9 mouse cellular contexts compared by ENCODE assay signal in the genomic region with DNA sequence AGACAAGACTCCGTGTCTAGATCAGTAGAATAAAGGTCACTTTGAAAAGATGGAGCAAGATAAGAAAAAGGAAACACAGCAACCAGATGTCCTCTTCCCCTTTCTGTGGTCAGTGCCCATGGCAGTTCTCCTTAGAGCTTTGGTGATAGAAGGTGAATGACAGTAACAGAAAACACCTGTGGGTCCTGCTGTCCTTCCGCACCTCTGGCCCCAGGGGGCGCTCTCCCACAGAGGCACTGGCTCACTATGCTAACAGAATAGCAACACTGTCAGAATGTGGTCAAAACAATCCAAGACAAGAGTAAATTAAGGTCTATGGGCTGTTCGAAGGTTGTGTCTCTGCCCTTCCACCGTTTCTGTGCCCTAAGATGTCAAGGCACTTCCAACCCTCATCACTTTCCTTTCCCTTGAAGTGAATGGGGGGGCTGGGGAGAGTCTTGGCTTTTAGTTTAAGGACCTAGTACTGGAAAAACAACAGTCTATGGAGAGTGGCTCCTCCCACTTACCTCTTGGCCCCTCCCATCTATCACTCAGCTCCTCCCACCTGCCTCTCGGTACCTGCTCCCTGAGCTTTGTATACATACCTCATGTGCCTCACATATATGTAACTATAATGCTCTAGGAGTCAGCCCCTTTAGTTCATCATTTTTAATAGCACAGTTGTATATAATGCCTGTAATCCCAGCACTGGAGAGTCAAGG.
DNase-seq lines count a peak whose midpoint lies in the region; ATAC-seq lines count a peak whose summit lies in the region.
"Had no signal": no experiment of that assay in that cellular context is flagged by ENCODE, and none has a peak within 500 bp of the region (broad histone marks: within the 10 kb centered on the region; RNA-seq: fewer than 3 reads in every experiment).

No protein-coding gene starts in this region.

- H3K27ac ChIP-seq in forebrain, embryonic 11.5 days (ENCODE audit: low read depth, low read length) = no peak overlapping the region
- no peak overlapping the region for H3K27ac ChIP-seq in forebrain, embryonic 13.5 days
- H3K27ac ChIP-seq: limb, embryonic 13.5 days had no signal

- no peaks in the 10 kb centered on the region for H3K36me3 ChIP-seq in forebrain, embryonic 11.5 days (ENCODE audit: control insufficient read depth, insufficient read depth, low read length)
- no peaks in the 10 kb centered on the region for H3K36me3 ChIP-seq in forebrain, embryonic 13.5 days (ENCODE audit: poor library complexity, severe bottlenecking)
- no peaks in the 10 kb centered on the region for H3K36me3 ChIP-seq in megakaryocyte, embryonic 14.5 days (replicated peaks; ENCODE audit: low read length)
- H3K36me3 ChIP-seq: limb, embryonic 13.5 days had no signal

- peak; percentile 51 for DNase-seq in forebrain, embryonic 11.5 days (ENCODE audit: low spot score)
- peak; percentile 37 for DNase-seq in urinary bladder, postnatal 14 days (ENCODE audit: low spot score)
- no peak for DNase-seq in urinary bladder, postnatal 4 days (ENCODE audit: low spot score in 2 of 2)
- peak; percentile 66 to 74 for DNase-seq in thymus, postnatal 36 days
- DNase-seq in right cerebral cortex, adult 18-20 months = no peak

- H3K27me3 ChIP-seq in forebrain, embryonic 11.5 days (ENCODE audit: control insufficient read depth, insufficient read depth, low read length) = no peaks in the 10 kb centered on the region
- no peaks in the 10 kb centered on the region for H3K27me3 ChIP-seq in forebrain, embryonic 13.5 days
- no peaks in the 10 kb centered on the region for H3K27me3 ChIP-seq in megakaryocyte, embryonic 14.5 days (replicated peaks)
- H3K27me3 ChIP-seq: limb, embryonic 13.5 days had no signal

- H3K4me1 ChIP-seq in forebrain, embryonic 11.5 days (replicated peaks; ENCODE audit: control insufficient read depth, insufficient read depth, low read length) = no peaks in the 10 kb centered on the region
- no peaks in the 10 kb centered on the region for H3K4me1 ChIP-seq in forebrain, embryonic 13.5 days
- peaks cover 20% of the 10 kb centered on the region for H3K4me1 ChIP-seq in megakaryocyte, embryonic 14.5 days
- H3K4me1 ChIP-seq: limb, embryonic 13.5 days had no signal

- no peak overlapping the region for H3K4me3 ChIP-seq in forebrain, embryonic 11.5 days (ENCODE audit: low read depth, low read length)
- H3K4me3 ChIP-seq in forebrain, embryonic 13.5 days = no peak overlapping the region
- H3K4me3 ChIP-seq in megakaryocyte, embryonic 14.5 days (replicated peaks) = peak overlapping the region; percentile 40
- H3K4me3 ChIP-seq: limb, embryonic 13.5 days had no signal

- no peak; the same call in 1 of the 2 replicates for ATAC-seq in forebrain, embryonic 11.5 days (replicated peaks; ENCODE audit: low FRiP score)
- ATAC-seq in forebrain, embryonic 13.5 days = no peak
- peak; percentile 61 for ATAC-seq in erythroid progenitor cell, adult 5-6 weeks (replicated peaks; ENCODE audit: low FRiP score, poor library complexity, severe bottlenecking)

- H3K9me3 ChIP-seq in forebrain, embryonic 11.5 days (ENCODE audit: control insufficient read depth, low read length) = no peaks in the 10 kb centered on the region
- no peaks in the 10 kb centered on the region for H3K9me3 ChIP-seq in forebrain, embryonic 13.5 days (replicated peaks)
- no peaks in the 10 kb centered on the region for H3K9me3 ChIP-seq in megakaryocyte, embryonic 14.5 days
- H3K9me3 ChIP-seq: limb, embryonic 13.5 days had no signal

- H3K9ac ChIP-seq in forebrain, embryonic 11.5 days (ENCODE audit: low read length) = no peak overlapping the region
- H3K9ac ChIP-seq in forebrain, embryonic 13.5 days = no peak overlapping the region
- H3K9ac ChIP-seq: limb, embryonic 13.5 days had no signal

- H3K4me2 ChIP-seq in forebrain, embryonic 11.5 days (ENCODE audit: low read depth, low read length, severe bottlenecking) = no peak overlapping the region
- H3K4me2 ChIP-seq in forebrain, embryonic 13.5 days = no peak overlapping the region
- H3K4me2 ChIP-seq: limb, embryonic 13.5 days had no signal

- WGBS in forebrain, embryonic 11.5 days = 61% methylated on average over 6 of the region's 6 CpGs
- 68% methylated on average over 6 of the region's 6 CpGs for WGBS in forebrain, embryonic 13.5 days

Comparison
In these comparisons a context has a peak if more than half of its experiments do, and no peak if none do; other contexts are left out.
1. DNase-seq: peak in forebrain, embryonic 11.5 days (single experiment), urinary bladder, postnatal 14 days (single experiment) and thymus, postnatal 36 days (2 of 2); none in urinary bladder, postnatal 4 days (0 of 2) and right cerebral cortex, adult 18-20 months (single experiment).